Mouse (Mus musculus) brain, adult 2 months (tissue): ENCODE measurements around the gene 5330417C22Rik.
A peak's percentile ranks its signal among the peaks of the same experiment; 100 is the strongest.

ENCODE experiments used
- DNase-seq: peaks from one replicate; pipeline ENCODE4 v3.0.0; 2011; ENCODE audit warnings: low read depth, low spot score

Gene 5330417C22Rik

GRCm38 (mm10) chr3:108466425-108466824, 69.9 kb downstream of the 5330417C22Rik start:
- DNase-seq = peak; percentile 50

DNA sequence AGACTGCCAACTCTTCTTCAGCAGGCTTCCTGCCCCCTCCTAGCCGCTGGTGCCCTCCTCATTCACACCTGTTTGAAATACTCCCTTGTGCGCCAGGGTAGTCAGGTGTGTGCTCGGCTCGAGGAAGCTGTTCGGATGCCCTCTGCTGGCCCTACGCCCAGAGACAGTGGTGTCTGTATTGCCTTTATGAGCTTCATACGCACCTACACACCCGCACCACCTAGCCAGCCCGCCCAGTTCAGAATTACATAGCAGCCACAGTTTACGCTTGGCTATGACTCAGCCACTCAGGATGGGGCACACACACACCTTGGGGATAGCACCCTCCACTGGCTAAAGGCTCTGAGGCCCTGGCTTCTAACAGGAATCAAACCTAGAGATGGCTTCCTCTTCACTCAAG, 77.5 kb downstream of the 5330417C22Rik start:
- peak; percentile 55 for DNase-seq

- no peak for DNase-seq
These were observed 78.0 kb downstream of the 5330417C22Rik start for GRCm38 (mm10) chr3:108458380-108458779.

- DNase-seq = no peak
These were observed 82.2 kb downstream of the 5330417C22Rik start for GRCm38 (mm10) chr3:108454172-108454571.

- DNase-seq = no peak
These were observed 84.4 kb downstream of the 5330417C22Rik start for GRCm38 (mm10) chr3:108451969-108452368.

GRCm38 (mm10) chr3:108445366-108445705, 91.0 kb downstream of the 5330417C22Rik start:
- no peak for DNase-seq

DNA sequence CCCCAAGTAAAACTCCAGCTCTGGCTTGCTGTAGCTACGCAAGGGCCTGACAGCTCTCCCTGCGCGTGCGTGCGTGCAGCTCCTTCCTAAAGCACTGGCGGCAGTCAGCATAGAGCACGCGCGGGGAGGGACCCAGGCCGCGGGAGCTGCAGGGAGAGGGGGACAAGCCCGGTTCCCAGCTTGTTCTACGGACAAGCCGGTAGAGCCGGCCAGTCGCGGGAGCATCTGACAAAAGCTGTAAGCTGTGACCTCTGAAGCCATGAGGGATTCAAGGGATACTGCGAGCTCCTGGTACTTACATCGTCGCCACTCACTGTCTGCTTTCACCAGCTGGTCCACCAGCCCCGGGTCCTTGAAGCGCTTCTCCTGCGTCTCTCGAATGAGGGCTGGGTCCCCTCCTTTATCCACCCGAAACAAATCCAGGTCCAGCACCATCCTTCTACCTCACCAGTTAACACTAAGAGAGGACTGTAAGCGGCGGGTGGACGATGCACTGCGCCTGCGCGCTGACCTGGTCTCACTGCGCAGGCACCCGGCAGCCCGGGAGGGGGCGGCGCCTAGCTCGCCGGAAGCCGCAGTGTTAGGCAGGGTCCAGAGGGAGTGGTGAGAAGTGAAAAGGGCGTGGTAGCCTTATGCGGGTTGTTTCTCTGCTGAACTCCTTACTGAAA, 91.5 kb downstream of the 5330417C22Rik start, which contains the start of gene Sars:
Gene Sars (minus strand): TSS at position 512 of the 668 bp plus-strand sequence.
- peak; percentile 96 for DNase-seq

- peak; percentile 89 for DNase-seq
These were observed 92.3 kb downstream of the 5330417C22Rik start for GRCm38 (mm10) chr3:108444029-108444428.

DNA sequence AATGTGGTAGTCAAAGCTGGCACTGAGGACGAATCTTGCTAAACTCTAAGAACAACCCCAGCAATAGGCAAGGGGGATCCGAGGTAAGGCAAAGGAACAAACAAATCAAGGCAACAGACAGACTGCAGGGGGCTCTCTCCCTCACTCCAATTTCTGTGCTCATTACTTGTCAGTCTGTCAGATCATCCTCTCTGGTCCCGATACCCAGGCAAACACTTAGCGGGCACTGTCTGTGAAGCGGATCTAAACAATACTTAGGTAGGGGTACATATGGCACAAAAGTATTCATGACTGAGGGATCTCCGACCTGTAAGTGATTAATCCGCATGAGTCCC, 100.0 kb downstream of the 5330417C22Rik start:
- DNase-seq = no peak

GRCm38 (mm10) chr3:108435701-108436379, 100.5 kb downstream of the 5330417C22Rik start:
- no peak for DNase-seq

- DNase-seq = no peak
These were observed 102.3 kb downstream of the 5330417C22Rik start for GRCm38 (mm10) chr3:108433881-108434495.

DNA sequence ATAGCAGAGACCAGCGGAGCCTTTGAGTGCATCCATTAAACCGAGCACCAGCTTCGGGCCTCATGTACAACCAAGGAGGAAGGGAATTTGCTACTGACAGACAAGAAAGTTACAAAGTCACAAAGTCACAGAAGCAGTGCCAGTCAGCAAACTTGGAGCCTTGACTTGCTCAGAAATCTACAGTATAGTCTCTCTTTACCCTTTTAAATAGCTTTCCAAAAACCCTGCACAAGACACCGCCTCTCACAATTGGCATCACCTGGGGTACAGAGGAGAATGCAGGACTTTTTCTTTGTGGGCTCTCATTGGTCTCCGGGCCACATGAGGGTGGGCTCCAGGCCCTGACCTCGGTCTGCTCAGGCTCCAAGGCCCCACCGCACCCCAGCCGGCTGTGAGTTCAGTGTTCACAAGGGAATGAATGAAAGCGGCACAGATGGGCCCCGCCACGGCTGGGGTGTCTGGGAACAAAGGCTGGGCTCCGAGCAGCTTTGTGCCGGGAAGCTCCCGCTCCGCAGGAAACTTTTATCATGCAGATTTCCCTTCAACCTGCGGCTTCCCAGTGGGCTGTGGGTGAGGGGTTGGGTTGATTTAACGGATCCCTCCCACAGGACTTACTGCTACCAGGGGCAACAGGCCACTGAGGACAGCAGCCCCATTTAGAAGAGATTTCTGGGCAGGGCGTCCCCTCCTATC, 103.0 kb downstream of the 5330417C22Rik start:
- DNase-seq = no peak

GRCm38 (mm10) chr3:108432542-108433187, 103.7 kb downstream of the 5330417C22Rik start:
- DNase-seq = peak; percentile 84

- DNase-seq = no peak
These were observed 110.7 kb downstream of the 5330417C22Rik start for GRCm38 (mm10) chr3:108425624-108426018.

- DNase-seq = no peak
These were observed 111.3 kb downstream of the 5330417C22Rik start for GRCm38 (mm10) chr3:108424944-108425623.

GRCm38 (mm10) chr3:108423844-108424801, 112.2 kb downstream of the 5330417C22Rik start:
- DNase-seq = peak; percentile 93

DNA sequence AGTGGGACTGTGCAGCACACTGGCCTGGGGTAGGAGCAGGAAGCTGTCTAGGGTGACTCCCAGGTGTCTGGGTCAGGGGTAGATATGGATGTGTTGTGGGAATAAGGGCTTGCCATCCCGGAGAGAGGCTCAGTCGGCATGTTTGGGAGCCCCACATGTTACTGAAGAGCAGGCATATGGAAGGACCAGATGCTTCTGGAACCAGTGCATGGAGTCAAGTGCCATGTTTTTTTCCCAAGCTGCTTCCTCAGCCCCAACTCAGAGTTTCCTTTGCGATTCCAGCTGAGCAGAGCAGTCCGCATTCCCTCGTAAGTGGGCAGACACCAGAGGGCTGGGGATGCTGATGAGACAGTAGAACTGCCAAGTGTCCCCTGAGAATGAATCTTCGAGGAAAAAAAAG, 113.3 kb downstream of the 5330417C22Rik start:
- peak; percentile 59 for DNase-seq

- peak; percentile 94 for DNase-seq
These were observed 120.5 kb downstream of the 5330417C22Rik start for GRCm38 (mm10) chr3:108415831-108416223.

- DNase-seq = peak; percentile 67
These were observed 121.2 kb downstream of the 5330417C22Rik start, which contains the start of gene Celsr2 for GRCm38 (mm10) chr3:108414857-108415830. Gene Celsr2, minus strand, starts transcription at chr3:108415552.
